Mouse (Mus musculus) urinary bladder, adult 2 months (tissue): ENCODE data around the gene Knop1. TPM values are rescaled to one million over a fixed set of nuclear protein-coding genes. Genes with fewer than 3 reads are reported as not detected.

Experiments used
- DNase-seq: peaks from one replicate; pipeline ENCODE4 v3.0.0; 2022; ENCODE audit warnings: low spot score
- polyA plus RNA-seq: library from polyadenylated mRNA; depleted of rRNA; stranded (reverse); fragments of >200 nt; gene quantifications from 2 replicates; pipeline ENCODE4 v1.2.3, GENCODE M21; 2012; rRNA removed

The Knop1 gene
- polyA plus RNA-seq, result 19.2 and 22.0 TPM in 2 replicates

GRCm38 (mm10) chr7:118855877-118856304, at the start of gene Knop1:
Gene Knop1 (minus strand): TSS chr7:118856254.
- no peak for DNase-seq

GRCm38 (mm10) chr7:118904530-118904929, 48.5 kb upstream of the Knop1 start:
- no peak for DNase-seq

- no peak for DNase-seq
These were observed 47.8 kb upstream of the Knop1 start for GRCm38 (mm10) chr7:118903879-118904278.

GRCm38 (mm10) chr7:118902944-118903343, 46.9 kb upstream of the Knop1 start:
- DNase-seq, result peak; percentile 31

- DNase-seq, result no peak
These were observed 44.0 kb upstream of the Knop1 start for GRCm38 (mm10) chr7:118900090-118900489.

DNA sequence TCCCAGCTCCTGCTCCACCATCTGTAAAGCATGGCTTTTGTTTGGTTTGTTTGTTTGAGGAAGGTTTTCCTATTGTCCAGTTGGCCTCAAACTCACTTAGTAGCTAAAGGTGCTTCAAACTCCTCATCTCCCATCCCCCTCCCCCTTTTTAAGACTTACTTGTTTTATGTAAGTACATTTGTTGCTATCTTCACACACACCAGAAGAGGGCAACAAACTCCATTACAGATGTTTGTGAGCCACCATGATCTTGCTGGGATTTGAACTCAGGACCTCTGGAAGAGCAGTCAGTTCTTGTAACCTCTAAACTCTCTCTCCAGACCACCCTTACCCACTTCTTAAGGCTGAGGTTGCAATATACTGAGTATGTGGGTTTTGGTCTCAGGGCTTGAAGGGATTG, 42.0 kb upstream of the Knop1 start:
- no peak for DNase-seq

DNA sequence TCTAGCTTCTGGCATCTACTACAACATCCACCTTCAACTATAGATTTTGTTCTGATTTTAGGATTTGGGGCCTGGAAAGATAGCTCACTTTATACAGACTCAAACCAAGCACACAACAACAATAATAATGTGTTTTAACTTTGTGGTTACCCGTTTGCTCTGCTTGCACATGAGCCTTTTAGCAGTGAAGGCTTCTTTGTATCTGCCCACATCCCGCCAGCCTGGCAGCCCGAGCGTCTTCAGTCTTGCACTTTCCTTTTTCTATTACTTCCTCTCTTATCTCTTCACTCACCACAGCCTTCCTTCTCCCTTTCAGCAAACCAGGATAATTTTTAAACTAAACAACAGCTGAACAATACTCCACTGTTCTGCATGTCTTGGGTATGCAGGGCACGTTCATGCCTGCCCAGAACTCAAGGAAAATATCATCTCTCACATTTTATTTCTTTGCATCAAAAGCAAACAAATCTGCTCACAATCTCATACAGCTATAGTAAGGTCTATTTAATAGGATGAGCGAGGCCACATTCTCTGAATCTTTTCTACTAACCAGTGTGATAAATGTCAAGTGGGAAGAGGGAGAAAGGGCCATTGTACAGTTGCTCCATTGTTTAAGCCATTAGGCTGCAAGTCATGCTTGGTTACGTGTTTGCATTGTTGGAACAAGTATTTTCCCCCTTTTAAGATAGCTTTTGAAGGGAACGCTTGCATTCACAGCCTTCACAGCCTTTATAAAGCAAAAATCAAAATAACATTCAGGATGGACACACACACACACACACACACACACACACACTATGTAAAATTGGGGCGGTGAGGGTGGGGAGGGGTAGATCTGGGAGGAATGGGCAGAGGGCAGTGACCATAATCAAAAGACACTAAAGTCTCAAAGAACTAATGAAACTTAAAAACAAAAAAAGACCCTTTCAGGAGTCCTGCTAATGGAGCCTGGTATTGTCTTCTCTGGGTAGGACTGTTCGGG, 39.7 kb upstream of the Knop1 start:
- DNase-seq, result no peak

DNA sequence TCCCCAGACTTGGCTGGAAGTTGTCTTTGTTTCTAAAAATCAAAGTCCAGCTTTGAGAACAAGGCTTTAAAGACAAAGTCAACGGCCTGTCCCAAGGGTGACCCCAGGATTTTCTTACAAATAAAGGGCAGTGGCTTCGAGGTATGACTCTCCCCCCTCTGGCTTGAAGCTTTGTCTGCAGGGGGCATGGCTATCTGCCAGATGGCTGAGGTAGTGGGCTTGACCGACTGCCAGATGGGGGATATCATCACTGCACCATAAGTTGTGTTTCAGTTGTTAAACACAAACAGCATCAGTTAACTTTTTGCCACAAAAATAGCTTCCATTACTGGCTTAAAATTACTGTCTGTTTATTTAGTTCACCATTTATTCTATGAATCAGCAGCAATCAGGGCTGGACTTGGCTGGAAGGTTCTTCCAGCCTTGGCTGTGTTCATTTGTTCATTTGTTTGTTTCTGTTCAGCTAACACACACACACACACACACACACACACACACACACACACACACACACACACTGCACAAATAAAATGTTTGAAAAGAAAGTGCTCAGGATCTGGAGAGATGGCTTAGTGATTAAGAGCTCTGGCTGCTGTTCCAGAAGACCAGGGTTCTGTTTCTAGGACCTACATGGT, 33.1 kb upstream of the Knop1 start:
- no peak for DNase-seq

- no peak for DNase-seq
These were observed 31.4 kb upstream of the Knop1 start for GRCm38 (mm10) chr7:118887303-118888055.

- DNase-seq, result no peak
These were observed 28.9 kb upstream of the Knop1 start for GRCm38 (mm10) chr7:118884969-118885368.

- DNase-seq, result no peak
These were observed 27.9 kb upstream of the Knop1 start for GRCm38 (mm10) chr7:118883957-118884356.

GRCm38 (mm10) chr7:118879466-118880029, 23.5 kb upstream of the Knop1 start:
- DNase-seq, result no peak

DNA sequence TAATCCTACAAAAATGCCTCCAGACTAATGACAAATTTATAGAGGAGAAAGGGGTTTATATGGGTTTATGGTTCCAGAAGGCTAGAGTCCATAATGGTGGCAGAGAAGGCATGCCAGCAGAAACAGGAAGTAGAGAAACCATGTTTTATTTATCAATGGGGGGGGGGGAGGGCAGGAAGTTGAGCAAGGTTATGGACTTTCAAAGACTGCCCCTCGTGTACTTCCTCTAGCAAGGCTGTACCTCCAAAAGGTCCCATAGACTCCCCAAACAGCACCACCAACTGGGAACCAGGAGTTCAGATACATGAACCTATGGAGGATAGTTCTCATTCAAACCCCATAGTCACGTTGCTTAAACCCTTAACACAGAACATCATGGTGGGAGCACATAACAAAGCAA, 9.3 kb upstream of the Knop1 start:
- DNase-seq, result no peak

GRCm38 (mm10) chr7:118858640-118859039, 2.6 kb upstream of the Knop1 start:
- no peak for DNase-seq

DNA sequence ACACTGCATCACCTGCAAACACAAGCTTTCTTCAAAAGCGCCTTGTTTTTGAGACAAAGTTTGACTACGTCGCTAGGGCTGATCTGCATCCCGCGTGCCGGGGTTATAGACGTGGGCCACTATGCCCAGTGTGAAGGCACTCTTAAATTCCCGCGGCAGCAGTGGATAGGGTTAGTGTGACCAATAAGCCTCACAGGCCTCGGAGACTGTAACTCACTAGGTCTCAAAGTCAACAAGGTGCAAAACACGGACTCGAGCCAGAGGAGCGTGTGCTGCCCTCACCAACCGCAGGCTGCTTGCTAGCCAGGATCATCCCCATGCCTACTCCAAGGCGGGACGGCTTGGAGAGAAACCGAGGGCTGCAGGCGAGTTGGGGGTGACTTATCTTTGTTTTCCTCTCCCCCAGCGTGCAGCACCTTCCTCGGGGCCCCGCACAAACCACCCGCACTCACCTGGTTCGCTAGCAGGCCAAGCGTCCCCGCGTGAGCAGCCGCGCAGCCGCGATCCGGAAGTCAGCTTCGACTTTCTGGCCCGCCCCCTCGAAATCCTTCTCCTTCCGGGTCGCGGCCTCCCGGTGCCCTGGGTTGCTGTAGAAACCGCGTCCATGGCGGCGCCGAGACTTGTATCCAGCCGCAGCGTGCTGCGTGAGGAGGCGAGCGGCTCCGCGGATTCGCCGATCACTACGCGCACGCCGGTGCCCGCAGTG, 730 bp downstream of the Knop1 start, which contains the start of gene Iqck:
Iqck (plus strand) TSS at position 582 of the 706 bp plus-strand sequence.
- peak; percentile 92 for DNase-seq

- DNase-seq, result no peak
These were observed 1.4 kb downstream of the Knop1 start for GRCm38 (mm10) chr7:118854606-118855005.

DNA sequence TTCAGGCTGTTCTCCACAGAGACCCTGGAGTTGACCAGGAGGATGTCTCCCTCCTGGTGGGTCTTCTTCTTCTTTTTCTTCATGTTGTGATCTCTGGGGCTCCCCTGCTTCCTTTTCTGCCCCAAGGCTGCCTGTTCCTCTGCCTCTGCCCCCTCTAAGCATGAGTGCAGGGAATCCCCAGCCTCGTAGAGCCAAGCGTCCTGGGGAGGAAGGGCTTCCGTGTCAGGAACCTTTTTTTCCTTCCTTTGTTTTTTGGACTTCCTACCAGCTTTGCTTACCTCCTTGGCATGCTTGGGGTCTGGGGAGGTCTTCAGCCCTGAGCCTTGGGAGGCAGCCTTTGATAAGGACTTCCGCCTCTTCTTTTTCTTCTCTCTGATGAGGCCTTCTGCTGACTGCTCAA, 3.4 kb downstream of the Knop1 start:
- no peak for DNase-seq

GRCm38 (mm10) chr7:118851571-118851970, 4.5 kb downstream of the Knop1 start:
- DNase-seq, result no peak

- DNase-seq, result no peak
These were observed 5.3 kb downstream of the Knop1 start for GRCm38 (mm10) chr7:118850676-118851290.

DNA sequence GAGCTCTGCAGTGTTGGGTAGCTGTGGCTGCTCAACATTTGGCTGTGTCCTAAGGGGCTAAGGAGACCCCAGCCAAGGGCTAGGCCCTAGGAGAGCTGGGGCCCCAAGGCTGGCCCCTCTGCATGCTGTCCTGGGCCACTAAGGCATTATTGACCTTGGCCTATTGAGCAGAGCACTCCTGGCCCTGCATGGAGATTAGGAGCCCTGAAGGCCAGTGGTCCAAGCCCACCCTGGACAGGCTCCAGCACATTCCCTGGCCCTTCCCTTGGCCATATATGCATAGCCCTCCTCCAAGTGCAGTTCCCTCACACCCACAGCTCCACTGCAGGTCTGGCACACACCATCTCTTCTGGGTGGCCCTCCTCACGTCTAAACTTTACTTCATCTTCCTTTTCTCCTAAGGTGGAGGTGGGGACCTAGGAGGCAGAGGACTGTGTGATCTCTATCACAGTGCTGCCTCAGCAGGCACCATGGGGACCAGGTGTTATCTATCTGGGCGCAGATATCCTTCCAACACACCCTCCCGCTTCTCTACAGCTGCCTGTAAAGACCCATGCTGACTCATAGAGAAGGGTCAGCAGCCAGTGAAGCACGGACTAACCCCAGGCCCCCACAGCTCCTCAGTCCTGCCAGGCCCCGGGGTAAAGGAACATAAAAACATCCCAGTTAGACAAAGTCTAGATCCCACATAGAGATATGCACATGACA, 6.4 kb downstream of the Knop1 start:
- no peak for DNase-seq
